Mouse (Mus musculus): ENCODE data around the gene Zfp683. TPM values are rescaled to one million over a fixed set of nuclear protein-coding genes. Genes with fewer than 3 reads are reported as not detected.

Gene Zfp683
- polyA plus RNA-seq (2012; rRNA removed), result 0.03 and 0.06 TPM in 2 replicates
- not detected in 2 replicates for polyA plus RNA-seq (2014; fragmentation: Nextera tagmentation; extraction: Ambion mirVana)

- Histone ChIP-seq H3K9ac (replicated peaks) (no peak within 1 kb of the TSS), H3K4me3 (ENCODE audit: insufficient read depth in 1 of 2, low read depth in 2 of 2, low read length in 2 of 2) (no peak within 1 kb of the TSS)
- WGBS (ENCODE audit: insufficient replicate concordance), result 48% methylated on average over 3 of the region's 3 CpGs
These were observed at the start of gene Zfp683 for GRCm38 (mm10) chr4:134053538-134053937. TSS of gene Zfp683 (plus strand) at chr4:134053838.

GRCm38 (mm10) chr4:134005581-134006358 lies 47.9 kb upstream of the Zfp683 start:
- DNase-seq (ENCODE audit: low read depth in 3 of 3, low spot score in 3 of 3) (no peak), ATAC-seq (ENCODE audit: insufficient read depth) (no peak)
- no peak overlapping the region for H3K27ac ChIP-seq
- H3K4me1 ChIP-seq (replicated peaks; ENCODE audit: control insufficient read depth in 2 of 2, insufficient read depth in 2 of 2, low read length in 1 of 2), result peaks cover 3% of the 10 kb centered on the region in 2 experiments; a peak in 3 of 4 replicates
- 61% methylated on average over 12 of the region's 12 CpGs for WGBS (ENCODE audit: insufficient replicate concordance)
- H3K27me3 ChIP-seq (ENCODE audit: control insufficient read depth, insufficient read depth, low read length), result no peaks in the 10 kb centered on the region
- no peak overlapping the region for H3K4me3 ChIP-seq (ENCODE audit: insufficient read depth in 1 of 2, low read depth in 2 of 2, low read length in 2 of 2)
- TF ChIP-seq EP300 (IDR thresholded peaks at IDR 0.05; ENCODE audit: low read depth) (no peak), CTCF (IDR thresholded peaks at IDR 0.05; ENCODE audit: low read depth) (no peak)
- H3K36me3 ChIP-seq (replicated peaks; ENCODE audit: control insufficient read depth, insufficient read depth, low read depth), result no peaks in the 10 kb centered on the region
- H3K9ac ChIP-seq (replicated peaks), result no peak overlapping the region
- H3K4me2 ChIP-seq (ENCODE audit: low read depth), result no peak overlapping the region
- H3K9me3 ChIP-seq (ENCODE audit: control insufficient read depth, low read length), result no peaks in the 10 kb centered on the region

More at GRCm38 (mm10) chr4:134053538-134053937, at the start of gene Zfp683:
- H3K27me3 ChIP-seq (ENCODE audit: control insufficient read depth, insufficient read depth, low read length), result no peaks in the 10 kb centered on the region
- ATAC-seq (ENCODE audit: insufficient read depth) (no peak), DNase-seq (ENCODE audit: low read depth in 3 of 3, low spot score in 3 of 3) (no peak)
- no peaks in the 10 kb centered on the region for H3K36me3 ChIP-seq (replicated peaks; ENCODE audit: control insufficient read depth, insufficient read depth, low read depth)
- TF ChIP-seq EP300 (IDR thresholded peaks at IDR 0.05; ENCODE audit: low read depth), result no peak
- TF ChIP-seq CTCF (IDR thresholded peaks at IDR 0.05; ENCODE audit: low read depth), result no peak
- no peak within 1 kb of the TSS for H3K27ac ChIP-seq
- no peaks in the 10 kb centered on the region for H3K9me3 ChIP-seq (ENCODE audit: control insufficient read depth, low read length)
- H3K4me2 ChIP-seq (ENCODE audit: low read depth), result no peak within 1 kb of the TSS
- no peaks in the 10 kb centered on the region; a peak in 1 of 4 replicates for H3K4me1 ChIP-seq (replicated peaks; ENCODE audit: control insufficient read depth in 2 of 2, insufficient read depth in 2 of 2, low read length in 1 of 2)

GRCm38 (mm10) chr4:134006845-134007244 lies 46.8 kb upstream of the Zfp683 start:
- no peak overlapping the region for H3K9ac ChIP-seq (replicated peaks)
- DNase-seq (ENCODE audit: low read depth in 3 of 3, low spot score in 3 of 3) (no peak), ATAC-seq (ENCODE audit: insufficient read depth) (no peak)
- H3K4me2 ChIP-seq (ENCODE audit: low read depth), result no peak overlapping the region
- H3K4me1 ChIP-seq (replicated peaks; ENCODE audit: control insufficient read depth in 2 of 2, insufficient read depth in 2 of 2, low read length in 1 of 2), result no peaks in the 10 kb centered on the region; a peak in 1 of 4 replicates
- no peaks in the 10 kb centered on the region for H3K27me3 ChIP-seq (ENCODE audit: control insufficient read depth, insufficient read depth, low read length)
- H3K9me3 ChIP-seq (ENCODE audit: control insufficient read depth, low read length), result no peaks in the 10 kb centered on the region
- TF ChIP-seq CTCF (IDR thresholded peaks at IDR 0.05; ENCODE audit: low read depth), result no peak
- no peak for TF ChIP-seq EP300 (IDR thresholded peaks at IDR 0.05; ENCODE audit: low read depth)
- WGBS (ENCODE audit: insufficient replicate concordance), result 79% methylated on average over 3 of the region's 3 CpGs
- no peaks in the 10 kb centered on the region for H3K36me3 ChIP-seq (replicated peaks; ENCODE audit: control insufficient read depth, insufficient read depth, low read depth)
- H3K4me3 ChIP-seq (ENCODE audit: insufficient read depth in 1 of 2, low read depth in 2 of 2, low read length in 2 of 2), result no peak overlapping the region
- H3K27ac ChIP-seq, result no peak overlapping the region

GRCm38 (mm10) chr4:134009709-134010108 lies 43.9 kb upstream of the Zfp683 start:
- H3K4me1 ChIP-seq (replicated peaks; ENCODE audit: control insufficient read depth in 2 of 2, insufficient read depth in 2 of 2, low read length in 1 of 2), result peaks cover 0 to 4% of the 10 kb centered on the region in 2 experiments; a peak in 1 of 4 replicates
- no peak overlapping the region for H3K9ac ChIP-seq (replicated peaks)
- TF ChIP-seq EP300 (IDR thresholded peaks at IDR 0.05; ENCODE audit: low read depth), result no peak
- no peak for TF ChIP-seq CTCF (IDR thresholded peaks at IDR 0.05; ENCODE audit: low read depth)
- DNase-seq (ENCODE audit: low read depth in 3 of 3, low spot score in 3 of 3) (no peak), ATAC-seq (ENCODE audit: insufficient read depth) (no peak)
- no peaks in the 10 kb centered on the region for H3K9me3 ChIP-seq (ENCODE audit: control insufficient read depth, low read length)
- no peak overlapping the region for H3K4me3 ChIP-seq (ENCODE audit: insufficient read depth in 1 of 2, low read depth in 2 of 2, low read length in 2 of 2)
- no peak overlapping the region for H3K4me2 ChIP-seq (ENCODE audit: low read depth)
- 49% methylated on average over 6 of the region's 6 CpGs for WGBS (ENCODE audit: insufficient replicate concordance)
- H3K27ac ChIP-seq, result no peak overlapping the region
- H3K36me3 ChIP-seq (replicated peaks; ENCODE audit: control insufficient read depth, insufficient read depth, low read depth), result no peaks in the 10 kb centered on the region
- H3K27me3 ChIP-seq (ENCODE audit: control insufficient read depth, insufficient read depth, low read length), result no peaks in the 10 kb centered on the region

Data from liver, embryonic 14.5 days (tissue).